Mouse (Mus musculus): ENCODE results near the gene Cmas. TPM values are rescaled to one million over a fixed set of nuclear protein-coding genes. Genes with fewer than 3 reads are reported as not detected.

The Cmas gene
- polyA plus RNA-seq, 1 experiment from 2014 or later = 133 TPM

DNA sequence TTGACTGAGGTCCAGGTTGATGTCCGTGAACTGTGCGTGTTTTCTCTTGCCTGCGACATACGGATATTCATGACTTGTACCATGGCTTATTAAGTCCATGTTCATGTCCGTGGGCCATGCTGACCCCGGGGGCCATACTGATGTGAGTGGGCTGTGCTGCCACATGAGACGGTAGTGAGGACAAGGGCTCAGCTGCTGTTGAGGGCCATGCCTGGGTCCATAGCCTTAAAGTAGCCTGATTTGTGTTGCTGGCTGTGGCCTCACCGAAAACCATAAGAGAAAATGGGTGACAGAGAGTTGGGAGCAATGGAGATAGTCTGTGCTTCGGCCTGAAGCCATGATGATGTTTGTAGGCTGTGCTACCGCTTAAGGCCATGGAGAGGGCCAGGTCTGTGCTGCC, 61.8 kb downstream of the Cmas start:
- no peak overlapping the region for H3K9ac ChIP-seq
- no peak overlapping the region for H3K4me2 ChIP-seq
- ATAC-seq = no peak
- H3K36me3 ChIP-seq (ENCODE audit: poor library complexity, severe bottlenecking) = no peaks in the 10 kb centered on the region
- no peak overlapping the region for H3K27ac ChIP-seq
- no peaks in the 10 kb centered on the region; the same call in 1 of the 2 replicates for H3K9me3 ChIP-seq (replicated peaks)
- H3K4me3 ChIP-seq = no peak overlapping the region
- 96% methylated on average over 10 of the region's 10 CpGs for WGBS
- no peaks in the 10 kb centered on the region for H3K27me3 ChIP-seq
- H3K4me1 ChIP-seq = peaks cover 18% of the 10 kb centered on the region; the same call in 1 of the 2 replicates

DNA sequence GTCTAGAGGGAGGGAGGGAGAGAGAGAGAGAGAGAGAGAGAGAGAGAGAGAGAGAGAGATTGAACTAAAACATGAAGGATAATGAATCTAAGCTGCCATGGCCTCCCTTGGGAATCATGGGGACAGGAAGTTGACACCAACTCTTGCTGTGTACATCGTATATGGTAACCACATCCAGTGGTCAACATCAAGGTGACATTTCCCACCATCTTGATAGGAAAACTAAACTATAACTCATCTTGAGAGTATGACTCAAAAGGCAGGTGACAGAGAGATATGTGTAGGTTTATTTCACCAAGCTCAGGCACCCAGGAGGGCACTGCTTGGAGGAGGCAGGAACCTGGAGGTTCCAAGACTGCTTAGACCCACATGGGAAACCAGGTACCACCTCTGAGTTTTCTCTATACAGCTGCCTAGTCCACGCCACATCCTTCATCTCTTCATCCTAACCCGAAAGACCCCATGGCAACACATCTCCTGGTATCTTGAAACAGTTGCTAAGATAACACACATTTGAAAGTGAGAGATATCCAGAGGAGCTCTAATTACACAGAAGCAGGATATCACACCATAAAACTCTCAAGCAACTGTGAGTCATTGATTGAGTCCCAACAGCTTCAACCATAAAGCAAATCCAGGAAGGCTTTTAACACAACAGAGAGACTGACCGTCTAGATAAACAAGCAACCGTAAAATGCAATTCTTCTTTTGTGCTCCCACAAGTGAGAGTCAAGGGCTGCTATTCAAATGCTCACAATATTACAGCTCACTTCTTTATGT, 66.7 kb downstream of the Cmas start:
- H3K27me3 ChIP-seq = no peaks in the 10 kb centered on the region
- no peak overlapping the region for H3K27ac ChIP-seq
- no peak overlapping the region for H3K4me3 ChIP-seq
- H3K4me1 ChIP-seq = no peaks in the 10 kb centered on the region
- no peak for ATAC-seq
- 84% methylated on average over 5 of the region's 5 CpGs for WGBS
- H3K9ac ChIP-seq = no peak overlapping the region
- H3K36me3 ChIP-seq (ENCODE audit: poor library complexity, severe bottlenecking) = peaks cover 5% of the 10 kb centered on the region; the same call in 1 of the 2 replicates
- no peaks in the 10 kb centered on the region; the same call in 1 of the 2 replicates for H3K9me3 ChIP-seq (replicated peaks)
- no peak overlapping the region for H3K4me2 ChIP-seq

Other genes starting within 250 kb of the Cmas start
- gene Ldhb, start 248.7 kb upstream of the Cmas start, polyA plus RNA-seq (2015; fragmentation: Nextera tagmentation; extraction: Ambion mirVana) = 493 and 531 TPM in 2 replicates
- 8.1 and 8.8 TPM in 2 replicates for gene Kcnj8, start 185.1 kb upstream of the Cmas start, polyA plus RNA-seq (2015; fragmentation: Nextera tagmentation; extraction: Ambion mirVana)
- gene Abcc9, start 54.4 kb upstream of the Cmas start, polyA plus RNA-seq (2015; fragmentation: Nextera tagmentation; extraction: Ambion mirVana) = 1.6 and 1.7 TPM in 2 replicates
- gene Sult6b2, start 47.8 kb downstream of the Cmas start, polyA plus RNA-seq (2015; fragmentation: Nextera tagmentation; extraction: Ambion mirVana) = not detected in 2 replicates
- gene St8sia1, start 207.8 kb downstream of the Cmas start, polyA plus RNA-seq (2015; fragmentation: Nextera tagmentation; extraction: Ambion mirVana) = 4.2 and 4.8 TPM in 2 replicates